Mouse (Mus musculus) G1E (cell line): Measurements from ENCODE around the gene G430095P16Rik. TPM values are rescaled to one million over a fixed set of nuclear protein-coding genes. Genes with fewer than 3 reads are reported as not detected.

ENCODE experiments used
- ATAC-seq: 2 replicates; pipeline ENCODE4 v1.8.0; 2016; ENCODE audit warnings: mild to moderate bottlenecking; ENCODE audit not compliant: insufficient number of reproducible peaks, poor library complexity, low FRiP score, severe bottlenecking; ENCODE audit errors: extremely low read depth
- DNase-seq: peaks from one replicate; pipeline ENCODE4 v3.0.0; 2012; ENCODE audit warnings: low spot score
- H3K27me3 ChIP-seq: 2 replicates; pipeline ENCODE4 v1.6.1; 2012; ENCODE audit warnings: mild to moderate bottlenecking, low read length, inconsistent platforms; ENCODE audit not compliant: insufficient read depth
- H3K36me3 ChIP-seq: replicated peaks from 2 replicates; pipeline ENCODE3; 2012; ENCODE audit warnings: mild to moderate bottlenecking, inconsistent platforms
- H3K4me1 ChIP-seq: 2 replicates; pipeline ENCODE4 v1.6.1; 2012; ENCODE audit warnings: low read depth, low read length, inconsistent platforms, mixed read lengths; ENCODE audit not compliant: insufficient read depth
- H3K4me3 ChIP-seq: 2 replicates; pipeline ENCODE4 v1.5.1; 2012; ENCODE audit warnings: low read depth, mild to moderate bottlenecking, inconsistent platforms, low read length, moderate library complexity, mixed read lengths
- H3K9me3 ChIP-seq: replicated peaks from 2 replicates; pipeline ENCODE4 v1.6.1; 2012; ENCODE audit warnings: inconsistent platforms
- CTCF ChIP-seq: IDR thresholded peaks from 2 replicates; pipeline ENCODE4 v1.5.1; 2012; ENCODE audit warnings: low read depth, low read length, inconsistent platforms, mixed read lengths
- GATA1 ChIP-seq: IDR thresholded peaks from 2 replicates; pipeline ENCODE4 v1.6.1; 2012; ENCODE audit warnings: borderline replicate concordance, low read length, inconsistent platforms, mixed read lengths
- GATA2 ChIP-seq: IDR thresholded peaks from 2 replicates; pipeline ENCODE4 v1.6.1; 2012; ENCODE audit warnings: low read depth, low read length, inconsistent platforms, borderline replicate concordance
- POLR2AphosphoS5 ChIP-seq: IDR thresholded peaks from 2 replicates; pipeline ENCODE4 v1.6.1; 2012; ENCODE audit warnings: low read depth, low read length, inconsistent platforms; ENCODE audit not compliant: insufficient replicate concordance
- TAL1 ChIP-seq: conservative IDR thresholded peaks from 2 replicates; pipeline ENCODE4 v1.6.1; 2012; ENCODE audit warnings: low read depth, low read length, inconsistent platforms, mixed read lengths
- polyA plus RNA-seq: library from polyadenylated mRNA; stranded (reverse); fragments of >175 nt; gene quantifications from 2 replicates; pipeline ENCODE4 v1.2.3, GENCODE M21; 2012
- total RNA-seq, 2 experiments: library from RNA; stranded (forward) in 1 of 2; stranded (reverse) in 1 of 2; fragments of 200-1000 nt in 1 of 2; fragments of >200 nt in 1 of 2; fragmentation: Nextera tagmentation in 1 of 2; gene quantifications; 2 replicates each; pipeline ENCODE4 v1.2.3; 2014 to 2017

The G430095P16Rik gene
- total and polyA plus RNA-seq, 3 experiments, result 11.3 to 39.9 (median 35.2) TPM

- Histone ChIP-seq H3K9me3 (no peaks in the 10 kb centered on the region), H3K4me3 (peak overlapping the region; percentile 76), H3K4me1 (peaks cover 66% of the 10 kb centered on the region), H3K27me3 (no peaks in the 10 kb centered on the region), H3K36me3 (peaks cover 53% of the 10 kb centered on the region)
- peak; percentile 61 for DNase-seq
- TF ChIP-seq POLR2AphosphoS5 (peak; percentile 6; the same call in 1 of the 2 replicates), CTCF (no peak)
- no peak; the same call in 1 of the 2 replicates for ATAC-seq
Measured at GRCm38 (mm10) chr8:84706610-84707266, 16.1 kb upstream of the G430095P16Rik start.

DNA sequence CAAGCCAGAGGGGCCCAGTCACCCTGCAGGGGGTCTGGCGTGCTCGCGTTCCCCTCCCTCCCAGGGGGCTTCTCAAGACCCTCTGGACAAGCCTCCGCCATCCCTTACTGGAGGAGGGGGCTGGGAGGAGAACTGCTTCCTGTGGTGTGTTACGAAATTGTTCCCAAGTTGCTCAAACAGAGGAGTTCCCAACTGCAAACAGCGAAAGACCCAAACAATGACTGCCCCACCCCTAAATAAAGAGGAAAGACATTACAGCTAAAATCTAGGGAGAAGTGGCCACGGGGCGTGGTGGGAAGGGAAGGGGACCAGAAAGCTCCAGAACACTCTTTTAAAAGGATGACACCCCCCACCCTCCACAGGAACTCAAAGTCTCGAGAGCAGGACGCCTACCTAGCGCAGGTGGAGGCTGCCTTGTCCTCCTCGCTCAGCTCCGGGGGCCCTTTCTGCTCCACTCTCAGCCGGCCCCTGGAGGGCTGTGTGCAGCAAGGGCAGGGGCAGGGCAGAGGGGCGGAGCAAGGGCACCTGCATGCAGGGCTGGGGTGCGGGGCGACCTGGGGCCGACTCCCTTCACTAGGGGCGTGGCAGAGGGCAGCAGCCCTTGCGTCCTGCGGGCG lies 15.4 kb upstream of the G430095P16Rik start:
- DNase-seq (peak; percentile 83), ATAC-seq (peak; percentile 30)
- TF ChIP-seq CTCF (no peak), POLR2AphosphoS5 (peak; percentile 63; the same call in 1 of the 2 replicates)
- H3K4me1 ChIP-seq, result peaks cover 72% of the 10 kb centered on the region
- H3K9me3 ChIP-seq, result no peaks in the 10 kb centered on the region
- peaks cover 52% of the 10 kb centered on the region for H3K36me3 ChIP-seq
- H3K27me3 ChIP-seq, result no peaks in the 10 kb centered on the region
- H3K4me3 ChIP-seq, result peak overlapping the region; percentile 76

DNA sequence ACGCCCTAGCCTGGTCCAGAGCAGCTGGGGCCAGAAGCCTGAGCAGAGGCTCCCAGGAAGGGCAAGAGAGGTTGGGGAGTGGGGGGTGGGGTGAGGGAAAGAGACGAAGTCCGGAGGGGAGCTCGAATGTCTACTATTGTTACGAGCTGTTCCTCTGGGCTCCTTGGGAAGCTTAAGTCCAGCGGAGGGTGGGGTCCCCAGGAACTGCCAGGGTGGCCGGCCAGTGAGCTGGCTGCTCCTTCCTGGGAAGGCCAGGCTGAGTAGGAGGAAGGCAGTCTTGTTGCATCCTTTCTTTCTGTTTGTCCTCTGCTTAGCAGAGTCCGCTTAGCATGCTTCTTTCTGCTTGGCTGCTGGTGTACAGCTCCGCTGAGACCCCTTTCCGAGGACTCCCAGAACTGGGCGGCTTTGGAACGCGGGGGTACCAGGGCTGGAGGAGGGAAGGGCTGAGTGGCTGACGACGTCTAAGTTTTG lies 14.7 kb upstream of the G430095P16Rik start:
- DNase-seq, result no peak
- H3K4me1 ChIP-seq, result peaks cover 74% of the 10 kb centered on the region
- no peak for ATAC-seq

DNA sequence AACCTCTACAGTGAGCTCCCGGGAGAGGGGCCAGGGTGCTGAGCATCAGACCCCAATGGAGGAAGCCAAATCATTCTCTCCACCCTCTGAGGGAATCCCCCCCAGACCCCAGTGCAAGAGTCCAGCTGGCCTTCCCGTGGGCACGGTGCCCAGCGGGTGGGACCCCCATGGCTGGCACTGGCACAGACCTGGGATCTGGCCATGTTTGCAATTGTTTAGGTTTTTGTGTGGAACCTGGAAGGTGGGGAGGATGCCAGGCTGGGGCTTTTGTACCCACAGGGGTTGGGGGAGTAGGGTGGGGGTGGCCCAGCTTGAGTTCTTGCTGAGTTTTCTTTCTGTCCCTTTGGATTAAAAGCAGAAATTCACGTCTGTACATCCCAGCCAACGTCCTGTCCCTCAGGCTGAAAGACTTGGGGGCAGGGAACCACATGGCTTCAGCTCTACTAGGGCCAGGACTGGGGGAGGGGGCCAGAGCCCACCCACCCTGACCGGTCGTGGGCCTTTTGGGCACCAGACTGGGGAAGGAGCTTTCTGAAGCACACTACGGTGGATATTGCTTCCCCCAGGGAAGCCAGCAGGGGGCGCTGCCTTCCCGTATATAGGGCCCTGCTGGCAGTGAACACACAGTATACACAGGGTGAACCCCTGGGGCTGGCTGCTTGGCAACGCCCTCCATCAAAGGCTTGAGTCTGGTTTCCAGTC lies 13.9 kb upstream of the G430095P16Rik start:
- peak overlapping the region; percentile 76; the same call in 1 of the 2 replicates for H3K4me3 ChIP-seq
- H3K27me3 ChIP-seq, result no peaks in the 10 kb centered on the region
- peaks cover 47% of the 10 kb centered on the region for H3K36me3 ChIP-seq
- DNase-seq, result peak; percentile 77
- TF ChIP-seq POLR2AphosphoS5 (no peak), CTCF (peak; percentile 91)
- H3K4me1 ChIP-seq, result peaks cover 76% of the 10 kb centered on the region
- no peaks in the 10 kb centered on the region for H3K9me3 ChIP-seq
- 0 out of 2 replicates have a peak, but pooled peaks have one; percentile 11 for ATAC-seq

More for the DNA sequence above, 14.7 kb upstream of the G430095P16Rik start:
- H3K27me3 ChIP-seq, result no peaks in the 10 kb centered on the region
- no peaks in the 10 kb centered on the region for H3K9me3 ChIP-seq
- TF ChIP-seq POLR2AphosphoS5 (no peak; the same call in 1 of the 2 replicates), GATA2 (no peak), TAL1 (no peak), GATA1 (no peak)
- peak overlapping the region; percentile 76 for H3K4me3 ChIP-seq
- peaks cover 47% of the 10 kb centered on the region for H3K36me3 ChIP-seq

DNA sequence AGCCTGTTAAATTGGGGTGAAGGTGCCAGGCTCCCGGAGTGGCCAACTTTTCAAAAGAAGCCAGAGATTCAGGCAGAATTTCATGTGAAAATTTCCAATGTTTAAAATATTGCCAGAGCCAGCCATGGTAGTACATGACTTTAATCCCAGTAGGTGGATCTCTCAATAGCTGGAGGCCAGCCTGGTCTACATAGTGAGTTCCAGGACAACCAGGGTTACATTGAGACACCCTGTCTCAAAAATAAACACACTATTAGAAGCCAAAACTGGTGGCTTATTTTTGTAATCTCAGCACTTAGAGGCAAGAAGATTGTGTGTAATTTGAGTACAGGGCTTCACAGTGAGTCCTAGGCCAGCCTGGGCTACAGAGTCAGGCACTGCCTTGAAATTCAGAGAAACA lies 12.9 kb upstream of the G430095P16Rik start:
- no peak for DNase-seq
- no peak for ATAC-seq
- peaks cover 79% of the 10 kb centered on the region for H3K4me1 ChIP-seq
- H3K4me3 ChIP-seq, result no peak overlapping the region
- H3K9me3 ChIP-seq, result no peaks in the 10 kb centered on the region
- peaks cover 47% of the 10 kb centered on the region for H3K36me3 ChIP-seq
- H3K27me3 ChIP-seq, result no peaks in the 10 kb centered on the region
- TF ChIP-seq CTCF (no peak), TAL1 (no peak), GATA2 (no peak), GATA1 (no peak), POLR2AphosphoS5 (no peak)

- Histone ChIP-seq H3K36me3 (peaks cover 48% of the 10 kb centered on the region), H3K4me1 (peaks cover 80% of the 10 kb centered on the region), H3K4me3 (no peak overlapping the region), H3K9me3 (no peaks in the 10 kb centered on the region), H3K27me3 (no peaks in the 10 kb centered on the region)
- ATAC-seq (no peak), DNase-seq (no peak)
- TF ChIP-seq GATA2 (no peak), GATA1 (no peak), TAL1 (no peak), POLR2AphosphoS5 (no peak), CTCF (no peak)
Measured at GRCm38 (mm10) chr8:84711312-84711711, 11.5 kb upstream of the G430095P16Rik start.
